Mouse (Mus musculus): ENCODE measurements around the gene Setd7. TPM values are rescaled to one million over a fixed set of nuclear protein-coding genes. Genes with fewer than 3 reads are reported as not detected.
A peak's percentile ranks its signal among the peaks of the same experiment; 100 is the strongest.
"Not testable (repeated sequence)": the region's sequence is repeated elsewhere in the genome, so short reads cannot be mapped to it uniquely, and the experiment has no call there.

Gene Setd7
- polyA plus RNA-seq, 1 experiment from 2014 or later: 2.8 TPM

GRCm38 (mm10) chr3:51579243-51579642 lies 18.6 kb upstream of the Setd7 start:
- not testable (repeated sequence) for H3K36me3 ChIP-seq; H3K9me3 ChIP-seq (replicated peaks); H3K4me3 ChIP-seq; H3K27me3 ChIP-seq (ENCODE audit: low read depth, poor library complexity, severe bottlenecking); H3K27ac ChIP-seq (replicated peaks); DNase-seq (ENCODE audit: low spot score)
- peaks cover 21% of the 10 kb centered on the region for H3K4me1 ChIP-seq
- 88% methylated on average over 4 of the region's 4 CpGs for WGBS

GRCm38 (mm10) chr3:51577816-51578749 lies 17.4 kb upstream of the Setd7 start:
- no peaks in the 10 kb centered on the region for H3K36me3 ChIP-seq
- no peak overlapping the region for H3K4me3 ChIP-seq
- DNase-seq (ENCODE audit: low spot score): no peak
- no peak overlapping the region for H3K27ac ChIP-seq (replicated peaks)
- H3K27me3 ChIP-seq (ENCODE audit: low read depth, poor library complexity, severe bottlenecking): no peaks in the 10 kb centered on the region
- H3K9me3 ChIP-seq (replicated peaks): no peaks in the 10 kb centered on the region
- WGBS: 88% methylated on average over 12 of the region's 12 CpGs
- H3K4me1 ChIP-seq: peaks cover 18% of the 10 kb centered on the region

GRCm38 (mm10) chr3:51577359-51577758 lies 16.7 kb upstream of the Setd7 start:
- Histone ChIP-seq H3K4me1 (peaks cover 18% of the 10 kb centered on the region), H3K9me3 (replicated peaks) (no peaks in the 10 kb centered on the region), H3K27ac (replicated peaks) (no peak overlapping the region), H3K36me3 (no peaks in the 10 kb centered on the region), H3K4me3 (no peak overlapping the region), H3K27me3 (ENCODE audit: low read depth, poor library complexity, severe bottlenecking) (no peaks in the 10 kb centered on the region)
- 62% methylated on average over 11 of the region's 11 CpGs for WGBS
- DNase-seq (ENCODE audit: low spot score): no peak

- no peaks in the 10 kb centered on the region for H3K27me3 ChIP-seq (ENCODE audit: low read depth, poor library complexity, severe bottlenecking)
- no peaks in the 10 kb centered on the region for H3K9me3 ChIP-seq (replicated peaks)
- H3K27ac ChIP-seq (replicated peaks): no peak overlapping the region
- H3K4me1 ChIP-seq: peaks cover 18% of the 10 kb centered on the region
- WGBS: 80% methylated on average over 9 of the region's 9 CpGs
- H3K36me3 ChIP-seq: no peaks in the 10 kb centered on the region
- no peak overlapping the region for H3K4me3 ChIP-seq
- DNase-seq (ENCODE audit: low spot score): no peak
These were observed 13.2 kb upstream of the Setd7 start for GRCm38 (mm10) chr3:51573915-51574314.

GRCm38 (mm10) chr3:51570200-51570599 lies 9.5 kb upstream of the Setd7 start:
- Histone ChIP-seq H3K27ac (replicated peaks) (no peak overlapping the region), H3K4me3 (no peak overlapping the region), H3K9me3 (replicated peaks) (no peaks in the 10 kb centered on the region), H3K27me3 (ENCODE audit: low read depth, poor library complexity, severe bottlenecking) (no peaks in the 10 kb centered on the region), H3K4me1 (no peaks in the 10 kb centered on the region), H3K36me3 (no peaks in the 10 kb centered on the region)
- 92% methylated on average over 4 of the region's 4 CpGs for WGBS
- DNase-seq (ENCODE audit: low spot score): no peak

- Histone ChIP-seq H3K4me3 (no peak overlapping the region), H3K9me3 (replicated peaks) (no peaks in the 10 kb centered on the region), H3K27me3 (ENCODE audit: low read depth, poor library complexity, severe bottlenecking) (peaks cover 12% of the 10 kb centered on the region), H3K27ac (replicated peaks) (no peak overlapping the region), H3K36me3 (peaks cover 7% of the 10 kb centered on the region), H3K4me1 (peaks cover 26% of the 10 kb centered on the region)
- 78% methylated on average over 6 of the region's 6 CpGs for WGBS
- DNase-seq (ENCODE audit: low spot score): no peak
These were observed 1.3 kb upstream of the Setd7 start for GRCm38 (mm10) chr3:51561993-51562385.

GRCm38 (mm10) chr3:51561109-51561992 lies 672 bp upstream of the Setd7 start:
- H3K27ac ChIP-seq (replicated peaks): peak overlapping the region; percentile 98
- peaks cover 26% of the 10 kb centered on the region for H3K4me1 ChIP-seq
- peak overlapping the region; percentile 89 for H3K4me3 ChIP-seq
- H3K27me3 ChIP-seq (ENCODE audit: low read depth, poor library complexity, severe bottlenecking): peaks cover 12% of the 10 kb centered on the region
- 6% methylated on average over 32 of the region's 32 CpGs for WGBS
- DNase-seq (ENCODE audit: low spot score): peak; percentile 80
- peaks cover 7% of the 10 kb centered on the region for H3K36me3 ChIP-seq
- no peaks in the 10 kb centered on the region for H3K9me3 ChIP-seq (replicated peaks)

GRCm38 (mm10) chr3:51559594-51560450 lies 857 bp downstream of the Setd7 start:
- peak overlapping the region; percentile 98 for H3K27ac ChIP-seq (replicated peaks)
- no peaks in the 10 kb centered on the region for H3K9me3 ChIP-seq (replicated peaks)
- H3K27me3 ChIP-seq (ENCODE audit: low read depth, poor library complexity, severe bottlenecking): peaks cover 12% of the 10 kb centered on the region
- WGBS: under 1% methylated on average over 72 of the region's 80 CpGs
- H3K4me3 ChIP-seq: peak overlapping the region; percentile 89
- peak; percentile 83 for DNase-seq (ENCODE audit: low spot score)
- H3K4me1 ChIP-seq: peaks cover 39% of the 10 kb centered on the region
- peaks cover 7% of the 10 kb centered on the region for H3K36me3 ChIP-seq

- no peak overlapping the region for H3K4me3 ChIP-seq
- no peaks in the 10 kb centered on the region for H3K27me3 ChIP-seq (ENCODE audit: low read depth, poor library complexity, severe bottlenecking)
- no peaks in the 10 kb centered on the region for H3K9me3 ChIP-seq (replicated peaks)
- peaks cover 8% of the 10 kb centered on the region for H3K36me3 ChIP-seq
- no peak overlapping the region for H3K27ac ChIP-seq (replicated peaks)
- H3K4me1 ChIP-seq: peaks cover 51% of the 10 kb centered on the region
- WGBS: 76% methylated on average over 8 of the region's 8 CpGs
- no peak for DNase-seq (ENCODE audit: low spot score)
These were observed 5.1 kb downstream of the Setd7 start for GRCm38 (mm10) chr3:51555583-51555982.

GRCm38 (mm10) chr3:51554836-51555235 lies 5.8 kb downstream of the Setd7 start:
- H3K4me1 ChIP-seq: peaks cover 50% of the 10 kb centered on the region
- 87% methylated on average over 4 of the region's 4 CpGs for WGBS
- peaks cover 16% of the 10 kb centered on the region for H3K36me3 ChIP-seq
- H3K4me3 ChIP-seq: no peak overlapping the region
- H3K27me3 ChIP-seq (ENCODE audit: low read depth, poor library complexity, severe bottlenecking): no peaks in the 10 kb centered on the region
- H3K27ac ChIP-seq (replicated peaks): no peak overlapping the region
- H3K9me3 ChIP-seq (replicated peaks): no peaks in the 10 kb centered on the region
- no peak for DNase-seq (ENCODE audit: low spot score)

GRCm38 (mm10) chr3:51554067-51554466 lies 6.6 kb downstream of the Setd7 start:
- Histone ChIP-seq H3K36me3 (peaks cover 22% of the 10 kb centered on the region), H3K4me1 (peaks cover 47% of the 10 kb centered on the region), H3K27me3 (ENCODE audit: low read depth, poor library complexity, severe bottlenecking) (no peaks in the 10 kb centered on the region), H3K9me3 (replicated peaks) (no peaks in the 10 kb centered on the region), H3K4me3 (no peak overlapping the region), H3K27ac (replicated peaks) (no peak overlapping the region)
- no peak for DNase-seq (ENCODE audit: low spot score)
- WGBS: 86% methylated on average over 9 of the region's 9 CpGs

GRCm38 (mm10) chr3:51553497-51553875 lies 7.2 kb downstream of the Setd7 start:
- Histone ChIP-seq H3K36me3 (peaks cover 28% of the 10 kb centered on the region), H3K4me3 (no peak overlapping the region), H3K4me1 (peaks cover 42% of the 10 kb centered on the region), H3K27me3 (ENCODE audit: low read depth, poor library complexity, severe bottlenecking) (no peaks in the 10 kb centered on the region), H3K27ac (replicated peaks) (no peak overlapping the region), H3K9me3 (replicated peaks) (no peaks in the 10 kb centered on the region)
- WGBS: 73% methylated on average over 8 of the region's 8 CpGs
- DNase-seq (ENCODE audit: low spot score): no peak
